Mouse (Mus musculus): ENCODE measurements at regions not wholly inside any gene's neighbourhood (a gene's known extent, or its start where the extent isn't known, plus 50 kb on each side); places are given as distances from the start of the nearest gene placed in this dataset.

- DNase-seq (ENCODE audit: low spot score) = no peak
Measured at GRCm38 (mm10) chr1:184606541-184606940, 125.9 kb downstream of the Hlx start.

GRCm38 (mm10) chr1:184605666-184606065, 126.8 kb downstream of the Hlx start:
- DNase-seq (ENCODE audit: low spot score) = no peak

DNA sequence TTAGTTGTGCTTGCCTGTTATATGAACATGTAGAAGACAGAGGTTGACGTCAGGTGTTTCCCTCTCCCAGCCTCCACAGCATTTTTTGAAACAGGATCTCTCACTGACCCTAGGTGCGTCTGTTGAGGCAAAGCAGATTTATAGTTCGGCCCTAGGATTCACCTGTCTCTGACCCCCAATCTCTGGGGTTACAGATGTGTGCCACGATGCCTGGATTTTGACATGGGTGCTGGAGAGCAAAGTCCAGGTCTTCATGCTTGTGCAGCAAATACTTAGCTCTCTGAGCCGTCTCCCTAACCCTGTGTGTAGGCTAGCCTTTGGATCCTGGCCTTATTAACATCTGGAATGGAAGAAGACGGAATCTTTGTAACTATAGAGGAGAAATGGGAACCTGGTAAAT, 129.3 kb downstream of the Hlx start:
- no peak for DNase-seq (ENCODE audit: low spot score)

DNA sequence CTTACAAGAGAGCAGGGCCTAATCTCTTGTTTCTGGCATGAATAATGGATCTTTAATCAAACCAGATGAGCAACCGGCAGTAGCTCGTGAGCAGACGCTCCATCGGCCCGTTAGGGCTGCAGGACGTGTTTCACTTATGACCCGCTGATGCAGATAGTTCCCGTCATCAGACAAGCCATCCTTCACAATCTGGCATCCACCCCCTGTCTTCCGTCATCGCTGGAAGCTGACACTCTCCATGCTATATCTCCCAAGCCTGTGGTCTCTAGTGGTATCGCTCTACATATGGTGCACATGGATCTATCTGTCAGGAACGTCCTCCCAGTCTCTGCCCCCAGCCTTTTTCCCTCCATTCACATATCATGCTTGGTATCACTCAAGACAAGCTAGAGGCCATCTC, 137.0 kb downstream of the Hlx start:
- DNase-seq (ENCODE audit: low spot score) = no peak

DNA sequence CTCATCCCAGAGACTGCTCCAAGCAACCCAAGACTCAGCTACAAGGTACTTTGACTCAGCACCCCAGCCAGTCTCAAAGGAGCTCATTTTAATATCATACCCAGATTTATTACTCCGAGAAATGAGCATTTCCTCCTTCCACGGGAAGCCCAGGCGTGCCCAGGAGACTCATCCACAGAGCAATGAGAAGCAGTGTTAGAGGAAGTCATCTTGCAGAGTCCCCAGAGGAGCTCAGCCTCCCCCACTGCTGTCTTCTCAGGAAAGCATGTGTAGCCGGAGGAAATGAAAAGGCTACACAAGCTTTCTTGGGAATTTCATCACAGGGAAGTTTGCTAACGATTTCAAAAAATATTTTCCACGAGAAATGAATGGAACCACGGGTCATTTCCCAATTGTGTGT, 141.8 kb downstream of the Hlx start:
- DNase-seq (ENCODE audit: low spot score) = no peak

GRCm38 (mm10) chr1:184589277-184589676, 143.1 kb downstream of the Hlx start:
- no peak for DNase-seq (ENCODE audit: low spot score)

- DNase-seq (ENCODE audit: low spot score) = peak; percentile 68
Measured at GRCm38 (mm10) chr1:184584505-184584874, 147.9 kb downstream of the Hlx start.

DNA sequence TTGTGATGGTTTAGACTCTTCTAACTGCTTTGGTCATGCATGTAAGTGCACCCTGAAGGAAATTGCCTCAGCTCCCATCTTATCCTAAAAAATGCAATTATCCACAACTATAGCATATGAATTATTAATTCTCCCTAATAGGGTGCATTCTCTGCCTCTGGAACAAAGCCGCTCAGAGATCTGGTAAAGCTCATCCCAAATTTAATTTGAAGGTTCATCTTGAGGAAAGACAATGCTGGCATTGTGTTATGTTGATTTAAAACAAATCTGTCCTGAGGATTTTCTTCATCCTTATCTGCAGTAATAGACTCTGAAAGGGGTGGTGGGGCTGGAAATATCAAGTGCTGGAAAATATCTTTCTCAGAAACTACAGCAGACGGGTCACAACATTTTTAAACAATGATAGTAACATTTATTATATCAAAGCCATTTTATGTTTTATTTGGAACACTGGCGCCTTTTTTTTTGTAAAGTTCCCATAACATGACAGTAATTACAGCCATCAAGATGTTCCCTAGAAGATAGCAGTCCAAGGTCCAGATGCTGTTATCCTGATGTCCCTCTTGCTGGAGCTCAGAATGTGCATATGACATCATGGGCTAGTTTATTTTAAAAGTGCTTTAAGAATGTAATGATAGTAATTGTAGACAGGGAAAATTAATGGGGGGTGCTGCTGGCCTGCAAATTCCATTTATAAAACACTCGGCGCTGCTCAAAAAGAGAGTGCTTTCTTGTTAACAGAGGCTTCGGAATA, 148.5 kb downstream of the Hlx start:
- peak; percentile 85 for DNase-seq (ENCODE audit: low spot score)

GRCm38 (mm10) chr1:184579475-184579874, 152.9 kb downstream of the Hlx start:
- no peak for DNase-seq (ENCODE audit: low spot score)

DNA sequence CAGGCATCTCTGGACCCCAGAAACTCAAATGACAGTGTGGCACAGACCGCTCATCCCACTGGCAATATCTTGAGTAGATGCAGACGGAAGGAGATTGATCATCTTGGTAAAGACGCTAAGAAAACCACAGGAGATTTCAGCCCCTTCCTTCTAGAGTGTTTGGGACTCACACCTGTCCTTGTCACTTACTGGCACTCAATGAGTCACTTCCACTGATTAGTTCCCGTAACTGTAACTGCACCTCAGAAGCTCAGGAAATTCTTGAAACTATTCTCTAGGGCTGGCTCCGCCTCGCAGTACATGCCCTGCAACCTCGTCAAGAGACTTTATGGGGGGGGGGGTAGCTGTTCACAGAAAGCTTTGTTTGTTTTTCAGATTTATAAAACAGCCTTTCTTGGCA, 155.9 kb downstream of the Hlx start:
- DNase-seq (ENCODE audit: low spot score) = no peak

DNA sequence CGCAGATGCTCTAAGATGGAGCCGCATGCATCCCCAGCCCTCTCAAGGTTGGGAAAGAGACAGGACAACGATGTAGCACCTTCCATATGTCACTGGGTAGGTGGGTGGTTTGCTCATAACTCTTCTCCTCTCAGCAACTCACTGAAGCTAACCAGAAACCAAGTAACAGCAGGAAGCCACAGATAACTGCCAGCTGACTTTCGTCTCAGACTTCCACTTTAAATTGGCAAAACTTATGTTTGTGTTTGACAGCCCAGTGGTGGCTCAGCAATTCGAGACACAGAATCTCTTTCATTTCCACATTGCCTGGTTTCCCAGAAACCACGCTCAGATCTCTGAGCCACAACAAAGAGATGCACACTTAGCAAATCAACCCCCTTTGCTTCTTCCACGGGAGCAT, 159.1 kb downstream of the Hlx start:
- DNase-seq (ENCODE audit: low spot score) = no peak

DNA sequence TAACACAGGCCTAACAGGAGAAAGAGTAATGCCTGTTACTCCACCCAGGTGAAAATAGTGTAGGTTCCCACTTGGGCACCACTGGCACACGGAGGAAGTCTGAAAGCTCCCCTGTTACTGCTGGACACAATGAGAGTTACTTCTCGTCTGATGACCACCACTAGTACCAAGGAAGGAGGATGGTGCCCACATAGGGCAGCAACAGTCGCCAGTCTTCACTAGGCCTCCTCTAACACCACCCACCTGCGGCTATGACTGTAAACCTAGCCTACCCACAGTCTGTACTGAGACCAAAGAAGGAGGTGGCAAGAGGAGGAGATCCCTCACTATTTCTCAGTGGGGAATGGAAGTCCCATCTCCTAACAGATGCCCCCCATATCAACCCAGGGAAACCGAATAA, 161.7 kb downstream of the Hlx start:
- no peak for DNase-seq (ENCODE audit: low spot score)

- no peak for DNase-seq (ENCODE audit: low spot score)
Measured at GRCm38 (mm10) chr1:184562926-184563325, 169.5 kb downstream of the Hlx start.

- no peak for DNase-seq (ENCODE audit: low spot score)
Measured at GRCm38 (mm10) chr1:184562239-184562638, 170.2 kb downstream of the Hlx start.

DNA sequence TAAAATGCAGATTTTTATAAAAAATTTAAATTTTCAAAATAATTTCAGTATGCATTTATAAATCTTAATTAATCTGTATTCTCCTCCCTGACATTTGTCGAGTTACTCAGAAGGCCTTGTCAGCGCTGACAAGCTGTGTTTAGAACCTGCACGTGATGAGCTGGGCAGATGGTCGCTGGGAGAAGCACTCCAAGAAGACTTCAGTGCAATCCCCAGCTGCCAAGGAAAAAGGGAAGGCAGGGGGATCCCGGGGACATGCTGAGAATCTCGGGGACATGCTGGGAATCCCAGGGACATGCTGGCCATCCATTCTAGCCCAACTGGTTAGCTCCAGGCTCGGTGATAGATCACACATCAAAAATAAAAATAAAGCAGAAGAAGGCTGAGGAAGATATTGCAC, 172.9 kb downstream of the Hlx start:
- no peak for DNase-seq (ENCODE audit: low spot score)

- no peak for DNase-seq (ENCODE audit: low spot score)
Measured at GRCm38 (mm10) chr1:184553791-184554190, 178.6 kb downstream of the Hlx start.

GRCm38 (mm10) chr1:184550491-184550890, 181.9 kb downstream of the Hlx start:
- DNase-seq (ENCODE audit: low spot score) = no peak

- no peak for DNase-seq (ENCODE audit: low spot score)
Measured at GRCm38 (mm10) chr1:184547650-184548235, 184.7 kb downstream of the Hlx start.

- no peak for DNase-seq (ENCODE audit: low spot score)
Measured at GRCm38 (mm10) chr1:184546140-184546661, 186.2 kb downstream of the Hlx start.

- DNase-seq (ENCODE audit: low spot score) = no peak
Measured at GRCm38 (mm10) chr1:184545111-184545510, 187.3 kb downstream of the Hlx start.

GRCm38 (mm10) chr1:184542321-184543115, 189.9 kb downstream of the Hlx start:
- no peak for DNase-seq (ENCODE audit: low spot score)

DNA sequence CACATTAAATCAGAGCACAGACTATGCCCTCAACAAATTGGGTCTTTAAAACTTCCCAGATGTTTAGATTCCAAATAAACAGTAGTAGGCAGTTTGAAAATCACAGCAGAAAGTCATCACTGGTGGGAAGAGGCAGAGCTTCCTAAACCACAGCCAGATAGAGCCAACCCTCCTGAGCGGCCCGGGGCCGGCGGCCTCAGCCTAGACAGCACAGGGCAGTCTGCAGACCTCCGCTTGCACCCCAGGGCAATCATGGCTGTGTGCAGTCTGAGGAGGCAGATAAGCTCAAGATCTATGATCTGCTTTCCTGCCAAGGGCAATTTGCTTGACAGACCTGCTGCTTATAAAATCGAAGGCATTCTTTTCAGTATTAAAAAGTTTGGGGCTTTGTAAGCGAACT, 192.6 kb downstream of the Hlx start:
- peak; percentile 22 for DNase-seq (ENCODE audit: low spot score)
